Mouse (Mus musculus) kidney, adult 2 months (tissue): ENCODE measurements around the gene Fbxl21.

Experiments
- CTCF ChIP-seq: fragments of 200-500 bp; conservative IDR thresholded peaks from 2 replicates; pipeline ENCODE4 v1.5.1; 2011; ENCODE audit warnings: low read depth, mild to moderate bottlenecking, control low read depth, low read length, moderate library complexity, mixed read lengths; ENCODE audit not compliant: insufficient read depth, insufficient read length
- POLR2A ChIP-seq: fragments of 200-500 bp; IDR thresholded peaks from one replicate; pipeline ENCODE4 v1.6.1; 2011; ENCODE audit warnings: low read depth, low read length, control low read depth

GRCm38 (mm10) chr13:56580450-56580849 lies 58.2 kb downstream of the Fbxl21 start:
- TF ChIP-seq CTCF = no peak
- TF ChIP-seq POLR2A = no peak
